Mouse (Mus musculus) right cerebral cortex, postnatal 10 days (tissue): Measurements from ENCODE around the gene Krtap5-3.
A peak's percentile ranks its signal among the peaks of the same experiment; 100 is the strongest.
"Not testable (repeated sequence)": the region's sequence is repeated elsewhere in the genome, so short reads cannot be mapped to it uniquely, and the experiment has no call there.

Experiments used
- DNase-seq, 2 experiments: peaks; one replicate each; pipeline ENCODE4 v3.0.0; 2021; ENCODE audit warnings: low spot score in 2 of 2

The Krtap5-3 gene

DNA sequence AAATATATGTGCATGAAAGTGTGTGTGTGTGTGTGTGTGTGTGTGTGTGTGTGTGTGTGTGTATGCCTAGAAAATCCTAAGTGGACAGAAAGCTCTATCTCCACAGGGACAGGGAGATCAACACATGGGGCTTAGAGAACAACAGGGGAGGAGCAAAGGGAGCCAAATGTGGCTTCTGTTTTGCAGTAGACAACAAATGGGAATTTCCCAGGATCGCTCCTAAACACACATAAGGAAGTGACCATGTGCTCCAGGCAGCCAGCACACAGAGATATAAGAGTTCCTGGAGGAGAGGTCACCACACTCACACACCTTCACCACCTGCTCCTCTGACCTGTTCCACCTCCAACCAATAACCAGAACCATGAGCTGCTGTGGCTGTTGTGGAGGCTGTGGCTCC lies at the start of gene Krtap5-3:
Gene Krtap5-3 (plus strand): TSS at position 301 of the 400 bp plus-strand sequence.
- no peak for DNase-seq

DNA sequence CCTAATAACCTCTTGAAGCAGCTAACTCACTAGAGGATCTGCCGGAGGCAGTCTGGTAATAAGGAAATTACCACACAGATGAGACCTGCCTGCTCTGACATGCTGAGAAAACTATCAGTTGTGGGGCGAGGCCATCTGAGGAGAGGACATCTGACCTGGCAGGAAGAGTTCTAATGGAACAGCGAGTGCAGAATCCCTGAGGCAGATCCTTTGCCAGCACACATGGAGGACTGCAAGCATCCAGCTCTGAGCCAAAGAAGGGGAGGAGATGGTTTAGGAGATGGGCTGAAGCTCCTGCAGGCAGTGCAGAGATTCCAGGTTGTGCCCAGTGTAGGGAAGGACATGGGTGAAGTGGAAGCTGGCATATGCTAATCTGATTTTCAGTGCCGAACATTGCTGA lies 49.0 kb upstream of the Krtap5-3 start:
- DNase-seq, result no peak

DNA sequence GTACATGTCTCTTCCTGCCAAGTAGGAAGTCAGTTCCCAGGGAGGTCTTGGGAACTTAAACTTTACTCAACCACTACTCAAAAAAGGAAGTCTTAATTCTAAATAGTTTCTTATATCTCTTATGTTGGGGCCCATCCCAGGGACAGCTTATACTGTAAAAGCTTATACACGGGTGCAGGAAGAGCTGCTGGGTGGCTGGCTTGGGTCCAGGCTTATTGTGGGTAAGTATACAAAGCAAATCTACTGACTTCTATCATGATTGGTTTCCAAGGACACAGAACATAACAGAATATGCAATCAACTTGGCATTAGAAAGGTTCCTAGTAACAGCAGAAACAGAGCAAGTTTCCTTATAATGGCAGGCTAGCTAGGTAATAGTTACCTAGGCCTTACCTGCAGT lies 45.9 kb upstream of the Krtap5-3 start:
- DNase-seq, result no peak

DNA sequence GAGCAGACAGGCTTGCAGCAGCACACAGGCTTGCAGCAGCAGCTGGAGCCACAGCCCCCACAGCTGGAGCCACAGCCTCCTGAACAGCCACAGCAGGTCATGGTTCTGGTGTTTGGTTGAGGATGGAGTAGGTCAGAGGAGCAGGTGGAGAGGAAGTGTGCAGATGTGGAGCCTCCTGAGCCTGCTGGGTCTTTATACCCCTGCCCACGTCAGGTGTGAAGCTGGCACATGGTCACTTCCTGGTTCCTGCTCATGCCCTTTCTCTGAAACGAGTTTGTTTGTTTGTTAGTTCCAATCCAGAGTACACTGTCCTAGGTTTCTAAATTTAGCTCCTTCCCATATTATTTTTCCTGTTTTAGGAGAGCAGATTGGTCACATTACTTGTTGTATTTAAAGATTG lies 44.2 kb upstream of the Krtap5-3 start, which contains the start of gene Gm29735:
Gene Gm29735 (minus strand): TSS at position 101 of the 400 bp plus-strand sequence.
- not testable (repeated sequence) for DNase-seq

DNA sequence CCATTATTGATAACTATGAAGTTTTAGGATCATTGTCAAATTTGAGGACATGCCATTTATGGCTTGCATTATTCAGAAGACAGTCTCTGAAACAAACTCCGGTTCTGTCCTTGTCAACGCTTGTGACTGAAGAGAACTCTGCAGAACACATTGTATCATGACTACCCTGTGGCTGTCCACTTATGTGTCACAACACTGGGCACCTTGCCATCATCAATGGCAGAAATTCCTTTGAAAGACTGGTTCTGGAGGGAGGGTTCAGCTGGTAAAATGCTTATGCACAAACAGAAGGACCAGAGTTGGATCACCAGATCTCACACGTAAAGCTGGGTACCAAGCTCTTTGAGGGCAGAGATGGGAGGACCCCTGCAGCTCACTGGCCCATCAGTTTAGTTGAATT lies 41.8 kb upstream of the Krtap5-3 start:
- no peak for DNase-seq

DNA sequence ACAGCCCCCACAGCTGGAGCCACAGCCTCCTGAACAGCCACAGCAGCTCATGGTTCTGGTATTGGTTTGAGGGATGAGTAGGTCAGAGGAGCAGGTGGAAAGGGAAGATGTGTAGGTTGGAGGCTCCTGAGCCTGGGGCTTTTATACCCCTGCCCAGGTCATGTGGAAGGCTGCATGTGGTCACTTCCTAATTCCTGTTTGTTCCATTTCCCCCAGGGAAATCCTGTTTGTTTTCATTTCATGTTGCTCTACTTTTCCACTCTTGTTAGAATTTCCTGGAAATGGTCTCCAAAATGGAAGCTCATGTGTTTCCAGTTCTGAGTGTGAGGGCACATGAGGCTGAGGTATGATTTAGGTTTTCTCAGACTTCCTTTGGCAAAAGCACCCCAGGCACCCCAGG lies 35.5 kb upstream of the Krtap5-3 start, which contains the start of gene Gm4553:
Gene Gm4553 (minus strand): TSS at position 101 of the 400 bp plus-strand sequence.
- DNase-seq, result not testable (repeated sequence)

DNA sequence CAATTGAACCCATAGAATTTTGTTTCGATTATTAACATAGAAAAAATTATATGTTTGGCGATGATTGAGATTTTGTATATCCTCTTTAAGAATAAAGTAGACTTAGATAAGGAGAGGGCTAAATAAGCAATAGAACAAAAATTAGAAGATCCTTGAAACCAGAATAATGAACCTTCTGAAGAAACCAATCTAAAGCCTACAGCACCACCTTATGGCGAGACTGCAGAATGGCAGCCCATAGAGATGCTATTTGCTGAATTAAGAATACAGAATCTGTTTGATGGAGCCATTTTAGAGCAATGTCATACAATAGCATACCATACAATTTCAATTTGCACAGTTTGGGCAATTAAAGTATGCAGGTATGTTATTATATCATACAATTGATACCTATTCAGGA lies 31.3 kb upstream of the Krtap5-3 start:
- DNase-seq, result peak in 1 of 2 experiments; percentile 28

DNA sequence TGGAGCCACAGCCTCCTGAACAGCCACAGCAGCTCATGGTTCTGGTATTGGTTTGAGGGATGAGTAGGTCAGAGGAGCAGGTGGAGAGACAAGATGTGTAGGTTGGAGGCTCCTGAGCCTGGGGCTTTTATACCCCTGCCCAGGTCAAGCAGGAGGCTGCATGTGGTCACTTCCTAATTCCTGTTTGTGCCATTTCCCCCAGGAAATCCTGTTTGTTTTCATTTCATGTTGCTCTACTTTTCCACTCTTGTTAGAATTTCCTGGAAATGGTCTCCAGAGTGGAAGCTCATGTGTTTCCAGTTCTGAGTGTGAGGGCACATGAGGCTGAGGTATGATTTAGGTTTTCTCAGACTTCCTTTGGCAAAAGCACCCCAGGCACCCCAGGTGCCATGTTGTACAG lies 25.3 kb upstream of the Krtap5-3 start, which contains the start of gene Krtap5-2:
Gene Krtap5-2 (minus strand): TSS at position 101 of the 400 bp plus-strand sequence.
- not testable (repeated sequence) for DNase-seq

DNA sequence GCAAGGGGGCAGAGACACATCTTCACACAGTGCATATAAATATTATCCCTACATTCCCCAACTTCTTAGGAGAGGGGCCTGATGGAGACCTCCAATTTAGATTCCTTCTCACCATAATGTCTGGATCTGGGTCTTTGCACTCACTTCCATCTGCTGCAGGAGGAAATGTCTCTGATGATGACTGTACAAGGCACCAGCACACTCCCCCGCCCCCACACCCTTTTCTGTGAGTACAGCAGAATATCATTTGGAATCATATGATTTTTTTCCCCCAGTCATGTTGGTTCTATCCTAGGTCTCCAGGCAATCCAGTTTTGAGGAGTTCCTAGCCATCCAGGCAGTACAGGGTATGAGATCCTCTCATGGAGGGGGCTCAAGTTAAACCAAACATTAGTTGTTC lies 22.5 kb upstream of the Krtap5-3 start:
- peak in 1 of 2 experiments; percentile 27 for DNase-seq

DNA sequence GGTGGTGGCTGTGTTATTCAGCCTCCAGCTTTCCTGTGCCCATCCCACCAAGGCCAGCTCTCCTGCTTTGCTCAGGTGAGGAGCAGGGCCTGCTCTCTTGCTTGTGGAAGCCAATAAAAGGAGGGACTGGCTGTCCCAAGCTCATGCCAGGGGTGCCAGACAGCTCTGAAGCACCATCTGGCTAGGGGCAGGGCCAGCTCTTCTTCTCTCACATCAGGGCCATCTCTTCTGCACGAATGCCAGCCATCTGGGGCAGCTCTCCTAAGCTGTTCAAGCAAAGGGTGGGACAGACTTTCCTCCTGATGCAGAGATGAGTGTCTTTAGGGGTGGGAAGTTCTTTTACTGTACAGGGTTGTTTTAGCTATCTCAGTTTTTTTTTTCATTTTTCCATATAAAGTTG lies 20.1 kb upstream of the Krtap5-3 start:
- DNase-seq, result no peak

DNA sequence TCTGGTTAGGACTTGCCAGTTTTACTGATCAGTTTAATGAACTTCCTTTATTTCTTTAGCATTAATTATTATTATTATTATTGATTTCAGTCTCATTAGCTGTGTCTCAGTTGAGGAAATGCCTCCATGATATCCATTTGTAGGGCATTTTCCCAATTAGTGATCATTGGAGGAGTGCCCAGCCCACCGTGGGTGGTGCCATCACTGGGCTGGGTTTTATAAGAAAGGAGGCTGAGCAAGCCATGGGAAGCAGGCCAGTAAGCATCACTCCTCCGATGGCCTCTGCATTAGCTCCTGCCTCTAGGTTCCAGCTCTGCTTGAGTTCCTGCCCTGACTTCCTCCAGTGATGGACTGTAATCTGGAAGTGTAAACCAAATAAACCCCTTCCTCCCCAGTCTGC lies 13.0 kb upstream of the Krtap5-3 start:
- no peak for DNase-seq

DNA sequence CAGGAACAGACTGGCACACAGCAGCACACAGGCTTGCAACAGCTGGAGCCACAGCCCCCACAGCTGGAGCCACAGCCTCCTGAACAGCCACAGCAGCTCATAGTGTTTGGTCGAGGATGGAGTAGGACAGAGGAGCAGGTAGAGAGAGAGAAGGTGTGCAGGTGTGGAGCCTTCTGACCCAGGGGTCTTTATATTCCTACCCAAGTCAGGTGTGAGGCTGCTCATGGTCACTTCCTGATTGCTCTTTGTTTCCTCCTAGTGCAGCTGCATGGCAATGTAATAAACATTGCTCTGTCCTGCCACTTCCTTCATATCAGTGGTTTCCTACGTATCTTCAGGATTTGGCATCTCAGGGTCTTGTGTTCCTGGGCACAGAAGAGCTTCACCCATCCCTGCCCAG lies 10.9 kb upstream of the Krtap5-3 start, which contains the start of gene Gm10153:
Gene Gm10153 (minus strand): TSS at position 101 of the 400 bp plus-strand sequence.
- no peak for DNase-seq

DNA sequence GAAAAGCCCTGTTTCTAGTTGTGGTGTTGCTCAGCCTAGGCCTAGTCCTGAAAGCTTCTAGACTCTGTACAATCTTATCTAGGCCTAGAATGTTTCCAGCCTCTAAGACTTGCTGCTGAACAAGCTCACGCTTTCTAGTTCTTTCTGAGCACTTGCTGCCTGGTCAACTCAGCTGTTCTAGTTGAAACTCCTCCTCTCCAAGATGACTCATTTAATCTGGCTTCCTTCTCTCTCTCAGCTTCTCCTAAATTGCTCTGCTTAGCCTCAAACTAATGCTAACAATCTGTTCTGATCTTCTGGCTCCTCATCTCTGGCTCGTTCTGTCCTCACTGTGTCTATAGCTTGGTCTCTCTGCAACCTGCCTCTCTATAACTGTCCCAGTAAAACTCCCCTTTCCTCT lies 2.4 kb upstream of the Krtap5-3 start:
- no peak for DNase-seq

DNA sequence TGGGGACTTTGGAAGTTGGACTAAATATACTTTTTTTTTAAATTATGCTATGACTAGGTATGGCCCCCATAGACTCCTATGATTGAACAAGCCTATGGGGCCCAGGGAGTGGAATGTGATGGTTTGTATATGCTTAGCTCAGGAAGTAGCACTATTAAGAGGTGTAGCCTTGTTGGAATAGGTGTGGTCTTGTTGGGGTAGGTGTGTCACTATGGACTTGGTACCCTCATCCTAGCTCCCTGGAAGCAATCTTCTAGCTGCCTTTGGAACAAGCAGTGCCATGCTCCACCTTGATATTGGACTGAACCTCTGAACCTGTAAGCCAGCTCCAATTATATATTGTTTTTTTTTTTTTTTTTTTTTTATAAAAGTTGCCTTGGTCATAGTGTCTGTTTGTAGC lies 4.3 kb downstream of the Krtap5-3 start:
- no peak for DNase-seq

DNA sequence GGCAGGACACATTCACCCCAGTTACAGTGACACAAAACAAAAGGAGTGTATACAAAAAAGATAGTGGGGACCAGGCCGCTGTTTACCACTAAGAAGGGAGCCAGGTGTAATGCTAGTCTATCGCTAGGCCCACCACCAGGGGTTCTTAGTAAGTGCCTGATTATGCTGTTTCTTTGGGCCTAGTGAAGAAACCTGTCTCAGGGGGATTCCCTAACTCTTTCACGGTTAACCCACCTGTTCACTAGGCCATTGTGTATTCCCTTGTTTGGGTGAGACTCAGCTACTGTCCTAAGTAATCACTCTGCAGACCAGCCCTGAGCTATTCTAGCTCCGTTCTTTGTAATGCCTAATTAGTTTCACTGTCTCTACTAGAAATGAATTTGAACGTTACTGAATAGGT lies 5.7 kb downstream of the Krtap5-3 start:
- DNase-seq, result not testable (repeated sequence)

DNA sequence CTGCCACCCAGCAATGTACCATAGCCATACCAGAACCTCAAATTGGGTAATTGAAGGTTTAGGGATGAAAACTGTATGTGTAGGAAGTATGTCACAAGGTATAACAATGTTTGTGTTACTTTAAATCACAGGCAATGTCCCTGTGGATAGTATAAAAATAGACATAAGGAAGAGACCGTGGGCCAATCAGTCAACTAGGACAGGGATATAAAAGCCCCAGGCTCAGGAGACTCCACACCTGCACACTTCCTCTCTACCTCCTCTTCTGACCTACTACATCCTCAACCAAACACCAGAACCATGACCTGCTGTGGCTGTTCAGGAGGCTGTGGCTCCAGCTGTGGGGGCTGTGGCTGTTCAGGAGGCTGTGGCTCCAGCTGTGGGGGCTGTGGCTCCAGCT lies 10.4 kb downstream of the Krtap5-3 start, which contains the start of gene Gm7579:
Gene Gm7579 (plus strand): TSS at position 301 of the 400 bp plus-strand sequence.
- no peak for DNase-seq

DNA sequence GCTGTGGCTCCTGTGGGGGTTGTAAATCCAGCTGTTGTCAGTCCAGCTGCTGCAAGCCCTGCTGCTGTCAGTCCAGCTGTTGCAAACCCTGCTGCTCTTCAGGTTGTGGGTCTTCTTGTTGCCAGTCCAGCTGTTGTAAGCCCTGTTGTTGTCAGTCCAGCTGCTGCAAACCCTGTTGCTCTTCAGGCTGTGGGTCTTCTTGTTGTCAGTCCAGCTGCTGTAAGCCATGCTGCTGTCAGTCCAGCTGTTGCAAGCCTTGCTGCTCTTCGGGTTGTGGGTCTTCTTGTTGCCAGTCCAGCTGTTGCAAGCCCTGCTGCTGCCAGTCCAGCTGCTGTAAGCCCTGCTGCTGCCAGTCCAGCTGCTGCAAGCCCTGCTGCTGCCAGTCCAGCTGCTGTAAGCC lies 11.0 kb downstream of the Krtap5-3 start:
- DNase-seq, result not testable (repeated sequence)

DNA sequence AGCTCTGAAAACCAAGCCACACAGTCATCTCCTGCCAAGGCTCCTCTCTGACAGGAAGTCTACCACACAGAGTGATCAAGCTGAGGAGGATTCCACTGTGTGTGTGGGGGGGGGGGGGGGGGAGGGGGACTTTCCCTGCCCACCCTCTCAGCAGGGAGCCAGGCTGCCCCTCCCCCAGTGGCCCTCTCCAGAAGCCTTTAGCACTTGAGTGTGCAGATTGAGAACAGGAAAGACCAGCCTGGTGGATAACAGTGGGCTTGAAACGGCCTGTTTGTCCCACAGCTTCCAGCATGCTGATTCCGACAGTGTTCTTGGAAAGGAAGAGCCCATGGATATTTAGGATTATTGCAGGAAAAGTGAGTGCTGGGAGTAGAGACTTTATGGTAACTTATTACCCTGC lies 23.4 kb downstream of the Krtap5-3 start:
- DNase-seq, result no peak

DNA sequence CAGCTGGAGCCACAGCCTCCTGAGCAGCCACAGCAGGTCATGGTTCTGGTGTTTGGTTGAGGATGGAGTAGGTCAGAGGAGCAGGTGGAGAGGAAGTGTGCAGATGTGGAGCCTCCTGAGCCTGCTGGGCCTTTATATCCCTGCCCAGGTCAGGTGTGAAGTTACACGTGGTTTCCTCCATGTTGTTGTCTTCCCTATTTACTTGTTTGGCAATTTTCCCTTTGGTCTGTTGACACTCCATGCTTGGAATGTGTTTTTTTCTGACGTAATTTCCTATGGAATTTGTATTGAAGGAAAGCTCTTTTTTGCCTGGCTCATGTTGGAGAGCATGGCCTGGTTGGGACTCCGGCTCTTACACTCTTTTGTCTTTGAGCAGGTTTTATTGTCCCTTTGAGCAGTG lies 28.7 kb downstream of the Krtap5-3 start, which contains the start of gene Krtap5-5:
Gene Krtap5-5 (minus strand): TSS at position 101 of the 400 bp plus-strand sequence.
- not testable (repeated sequence) for DNase-seq

DNA sequence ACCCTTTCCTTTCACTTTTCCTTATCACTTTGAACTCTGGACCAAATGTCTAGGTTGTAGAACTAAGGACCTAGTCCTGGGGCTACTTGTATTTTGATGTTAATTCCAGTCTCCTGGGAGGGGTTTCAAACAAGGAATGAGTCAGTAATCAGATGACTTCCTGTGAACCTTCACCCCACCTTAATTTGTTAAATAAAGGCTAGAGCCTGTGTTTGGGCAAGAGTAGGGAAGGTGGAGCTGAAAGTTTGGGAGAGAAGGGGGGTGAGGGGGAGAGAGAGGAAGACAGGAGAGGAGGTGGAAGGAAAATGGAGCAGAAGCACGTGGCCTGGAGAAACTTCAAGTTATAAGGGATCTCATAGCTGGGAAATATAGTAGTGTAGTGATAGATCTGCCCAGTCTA lies 30.4 kb downstream of the Krtap5-3 start:
- no peak for DNase-seq

DNA sequence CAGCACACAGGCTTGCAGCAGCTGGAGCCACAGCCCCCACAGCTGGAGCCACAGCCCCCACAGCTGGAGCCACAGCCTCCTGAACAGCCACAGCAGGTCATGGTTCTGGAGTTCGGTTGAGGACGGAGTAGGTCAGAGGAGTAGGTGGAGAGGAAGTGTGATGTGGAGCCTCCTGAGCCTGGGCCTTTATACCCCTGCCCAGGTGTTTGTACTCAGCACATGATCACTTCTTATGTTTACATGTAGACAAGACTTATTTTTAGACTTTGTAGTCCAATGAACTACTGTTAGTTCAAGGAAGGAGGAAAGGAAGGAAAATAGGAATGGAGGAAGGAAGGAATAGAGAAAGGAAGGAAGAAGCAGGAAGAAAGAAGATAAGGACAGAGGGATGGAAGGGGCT lies 39.8 kb downstream of the Krtap5-3 start, which contains the start of gene Gm40460:
Gene Gm40460 (minus strand): TSS at position 101 of the 400 bp plus-strand sequence.
- DNase-seq, result no peak

DNA sequence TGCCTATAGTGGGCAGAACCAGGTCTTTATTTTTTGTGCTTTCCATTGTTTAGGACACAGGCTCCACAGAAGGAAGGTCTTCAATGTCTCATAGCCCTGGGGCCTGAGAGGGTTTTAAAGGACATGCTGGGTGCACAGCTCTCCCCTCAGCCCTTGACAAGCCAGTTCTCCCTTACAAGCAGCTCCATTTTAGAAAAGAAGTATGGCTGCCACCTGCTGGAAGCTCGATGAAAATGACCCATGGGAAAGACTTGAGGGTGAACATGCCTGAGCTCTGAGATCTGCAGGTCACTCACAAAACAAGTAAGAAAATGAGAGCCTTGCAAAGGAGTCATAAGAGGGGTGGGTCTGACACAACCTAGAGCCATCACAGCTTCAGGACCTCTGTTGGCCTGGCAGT lies 48.7 kb downstream of the Krtap5-3 start:
- DNase-seq, result peak in 1 of 2 experiments; percentile 41
